Mouse (Mus musculus): ENCODE data around the gene Tns2.

Tns2 gene

DNA sequence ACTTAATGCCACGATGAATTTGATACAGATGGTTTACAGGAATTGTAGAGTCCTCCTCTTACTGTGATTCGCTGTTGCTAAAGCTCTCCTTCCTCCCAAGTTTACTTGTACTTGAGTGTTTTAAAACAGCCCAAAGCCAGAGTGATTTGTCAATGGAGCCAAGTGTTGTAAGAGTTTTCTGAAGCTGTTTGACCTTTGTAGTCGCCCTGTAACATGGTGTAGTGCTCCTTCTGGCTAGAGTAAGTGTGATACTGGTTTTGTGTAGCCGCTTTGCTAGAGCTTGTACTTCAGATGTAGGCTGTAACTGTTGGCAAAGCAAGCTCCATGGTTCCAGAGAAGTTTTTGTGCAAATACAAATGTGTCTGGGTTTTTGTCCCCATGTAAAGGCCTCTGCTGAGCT is 8.0 kb upstream of the Tns2 start:
- no peak for DNase-seq (ENCODE audit: low spot score)

DNA sequence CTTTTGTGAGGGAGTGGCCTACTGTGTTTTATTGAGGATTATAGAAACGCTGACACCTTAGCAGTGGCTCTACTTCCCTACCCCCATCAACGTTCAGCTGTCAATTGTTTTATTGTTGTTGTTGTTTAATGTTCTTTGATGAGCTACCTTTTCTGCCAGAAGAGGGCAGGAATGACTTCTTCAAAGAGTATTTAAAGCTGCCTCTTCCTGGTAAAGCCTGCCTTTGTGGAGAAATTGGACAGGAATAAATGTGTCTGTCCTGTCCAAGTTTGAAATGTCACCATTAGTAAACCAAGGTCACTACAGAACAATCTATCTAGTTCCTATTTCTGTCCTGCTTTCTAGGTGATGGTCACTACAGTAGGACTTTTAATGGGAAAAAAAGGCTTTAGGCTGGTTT is 6.1 kb upstream of the Tns2 start:
- no peak for DNase-seq (ENCODE audit: low spot score)

DNA sequence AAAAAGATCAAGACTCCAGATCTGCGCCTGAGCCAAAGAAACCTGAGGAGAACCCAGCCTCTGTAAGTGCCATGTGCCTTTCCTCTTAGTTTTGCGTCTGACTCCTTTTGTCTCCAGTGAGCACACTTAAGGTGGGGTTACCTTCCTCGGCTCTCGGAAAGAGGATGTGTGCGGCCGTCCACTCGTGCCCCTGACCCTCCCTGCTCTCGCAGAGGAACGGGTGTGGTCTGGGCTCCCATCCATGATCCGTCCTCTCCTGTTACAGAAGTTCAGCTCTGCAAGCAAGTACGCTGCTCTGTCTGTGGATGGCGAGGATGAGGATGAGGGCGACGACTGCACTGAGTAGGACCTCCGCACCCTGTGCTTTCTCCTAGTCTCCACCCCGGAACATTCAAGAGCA is 5.2 kb upstream of the Tns2 start:
- DNase-seq (ENCODE audit: low spot score), result no peak

- DNase-seq (ENCODE audit: low spot score), result no peak
These were observed 2.9 kb upstream of the Tns2 start for GRCm38 (mm10) chr15:102097147-102097915.

DNA sequence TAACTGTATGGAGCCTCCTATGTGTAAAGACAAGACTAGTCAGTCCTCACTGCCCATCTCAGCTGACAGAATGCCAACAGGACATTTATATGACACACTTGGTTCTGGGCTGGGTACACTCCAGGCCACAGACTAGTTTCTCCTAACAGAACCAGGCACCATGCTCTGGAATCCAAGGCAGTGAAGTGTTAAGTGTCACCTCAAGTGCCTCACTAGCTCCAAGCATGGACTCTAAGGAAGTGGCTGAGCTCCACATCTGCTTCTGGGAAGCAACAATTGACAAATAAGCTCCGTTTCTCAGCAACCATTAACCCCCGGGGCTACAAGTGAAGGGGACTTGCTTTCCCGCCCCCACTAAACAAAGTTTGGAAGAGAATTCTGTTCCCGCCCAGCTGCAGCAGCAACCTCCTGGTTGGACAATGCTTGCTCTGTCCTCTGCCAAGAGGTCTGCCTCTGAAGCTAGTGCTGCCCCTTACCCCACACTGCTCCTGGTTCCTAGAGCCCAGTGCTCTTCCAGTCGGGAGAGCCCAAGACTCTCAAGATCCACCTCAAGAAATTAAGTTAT is 2.1 kb upstream of the Tns2 start:
- DNase-seq (ENCODE audit: low spot score), result no peak

DNA sequence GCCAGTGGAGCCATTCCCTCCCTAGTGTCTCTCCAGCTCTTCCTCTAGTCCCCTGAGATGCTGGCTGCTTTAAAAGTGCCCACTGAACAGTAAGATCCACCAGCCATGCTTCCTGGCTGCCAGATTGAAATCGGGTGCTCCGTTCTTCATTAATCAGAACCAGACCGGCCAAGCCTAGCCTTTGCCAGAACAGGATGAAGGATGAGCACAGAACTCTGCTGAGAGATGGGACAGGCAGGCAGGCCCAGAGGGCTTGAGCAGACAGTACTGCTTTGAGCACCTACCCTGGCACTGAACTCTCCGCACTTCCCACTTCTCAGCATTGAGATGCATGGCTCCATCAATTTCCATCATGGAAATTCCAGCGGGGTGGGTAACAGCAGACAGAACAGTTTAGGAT is 953 bp upstream of the Tns2 start:
- DNase-seq (ENCODE audit: low spot score), result no peak

DNA sequence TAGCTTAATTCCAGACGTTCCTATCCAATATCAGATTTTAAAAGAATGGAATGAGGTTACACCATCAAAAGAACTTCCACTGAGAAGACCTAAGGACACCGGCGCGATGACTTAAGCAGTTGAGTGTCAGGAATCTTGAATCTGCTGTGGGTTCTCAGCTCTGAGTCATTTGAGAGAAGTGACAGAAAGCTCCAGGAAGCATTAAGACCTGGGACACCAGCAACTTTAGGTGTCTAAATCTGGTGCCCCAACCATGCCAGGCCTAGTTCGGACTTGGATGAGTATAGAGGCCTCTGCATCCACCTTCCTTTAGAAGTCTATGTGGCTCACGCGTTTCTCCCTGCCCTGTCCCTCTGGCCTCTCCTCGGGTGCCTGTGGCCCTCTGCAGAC is 447 bp upstream of the Tns2 start:
- no peak for DNase-seq (ENCODE audit: low spot score)

GRCm38 (mm10) chr15:102100996-102101671 is 921 bp downstream of the Tns2 start:
- DNase-seq (ENCODE audit: low spot score), result no peak

DNA sequence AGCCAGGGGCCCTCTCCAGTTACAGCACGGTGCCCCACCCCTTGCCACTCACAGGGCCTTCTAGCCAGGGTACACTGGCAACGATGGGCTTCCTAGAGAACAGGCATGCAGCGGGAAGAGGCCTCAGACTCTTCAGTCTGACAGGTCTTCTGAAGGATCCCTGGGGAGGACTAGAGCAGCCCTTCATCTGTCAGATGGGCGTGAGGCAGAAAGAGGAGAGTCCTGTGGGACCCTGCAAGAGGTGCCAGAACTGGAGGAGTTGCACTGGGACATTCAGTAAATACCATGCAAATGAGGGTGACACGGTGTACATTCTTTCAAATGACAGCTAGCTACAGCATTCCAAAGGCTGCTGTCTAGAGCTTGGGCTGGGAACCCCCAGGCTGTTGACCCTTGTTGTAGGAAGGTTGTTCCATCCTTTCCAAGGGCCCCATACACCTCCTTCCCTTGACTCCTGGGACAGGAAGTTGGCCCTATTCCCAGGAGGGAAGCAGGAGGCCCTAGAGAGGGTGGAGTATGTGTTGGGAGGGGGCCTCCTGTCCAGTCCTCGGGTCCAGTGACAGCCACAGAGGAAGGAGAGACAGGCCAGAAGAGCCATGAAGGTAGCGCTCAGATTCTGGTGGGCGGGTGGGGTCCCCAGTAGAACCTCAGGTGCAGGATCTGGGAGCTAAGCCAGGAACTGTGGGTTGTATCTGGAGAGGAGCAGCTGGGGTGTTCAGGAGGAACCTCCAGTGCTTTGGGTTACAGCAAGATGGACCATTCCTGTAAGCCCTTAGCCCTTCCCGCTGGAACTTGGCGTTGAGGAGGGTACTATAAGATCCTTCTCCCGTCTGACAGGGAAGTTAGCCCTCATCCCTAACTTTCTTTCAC is 1.7 kb downstream of the Tns2 start:
- DNase-seq (ENCODE audit: low spot score), result no peak

- DNase-seq (ENCODE audit: low spot score), result peak; percentile 60
These were observed 2.4 kb downstream of the Tns2 start for GRCm38 (mm10) chr15:102102548-102103121.

DNA sequence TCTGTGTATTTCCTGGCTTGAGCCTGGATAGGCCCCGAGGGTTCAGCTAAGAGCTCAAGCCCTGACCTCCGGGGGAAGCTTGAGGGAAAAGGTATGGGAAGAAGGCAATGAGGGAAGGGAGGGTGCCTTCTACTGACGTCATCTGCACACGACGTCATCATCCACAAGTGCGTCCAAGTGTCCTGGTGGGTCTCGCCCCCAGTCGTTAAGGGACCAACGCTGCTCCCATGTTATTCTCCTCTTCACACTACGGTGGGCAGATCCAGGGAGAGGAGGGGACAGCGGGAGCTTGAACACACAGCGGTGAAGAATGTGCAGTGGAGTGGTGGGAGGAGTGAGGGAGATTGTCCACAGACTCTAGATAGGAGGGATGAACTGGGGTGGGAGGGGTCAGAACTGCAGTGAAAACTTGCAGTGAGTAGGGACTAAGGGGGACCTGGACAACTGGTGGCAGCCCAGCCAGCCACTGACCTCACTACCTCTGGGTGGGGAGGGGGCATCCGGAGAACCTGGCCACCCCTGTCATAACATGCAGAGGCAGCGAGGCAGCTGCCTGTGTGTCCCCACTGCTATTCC is 3.2 kb downstream of the Tns2 start:
- no peak for DNase-seq (ENCODE audit: low spot score)

- DNase-seq (ENCODE audit: low spot score), result peak; percentile 62
These were observed 3.8 kb downstream of the Tns2 start for GRCm38 (mm10) chr15:102103947-102104555.

DNA sequence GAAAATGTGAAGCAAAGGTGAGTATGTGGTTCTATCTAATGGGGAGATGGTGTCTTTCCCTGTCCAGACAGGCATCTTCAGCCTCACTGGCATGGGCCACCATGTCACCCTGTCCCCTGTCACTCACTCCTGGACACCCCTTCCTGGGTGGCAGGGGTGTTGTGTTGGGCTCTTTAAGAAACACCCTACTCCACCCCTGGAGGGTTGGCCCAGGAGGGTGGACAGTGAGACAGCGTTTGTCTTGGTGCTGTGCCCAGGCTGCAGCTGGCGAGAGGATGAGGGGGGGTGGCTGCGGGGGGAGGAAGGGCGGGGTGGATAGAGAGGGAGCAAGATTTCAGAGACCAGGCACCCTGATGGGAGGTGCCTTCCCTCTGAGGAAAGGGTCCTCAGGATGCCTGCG is 5.1 kb downstream of the Tns2 start:
- peak; percentile 71 for DNase-seq (ENCODE audit: low spot score)

GRCm38 (mm10) chr15:102105764-102106730 is 5.8 kb downstream of the Tns2 start:
- DNase-seq (ENCODE audit: low spot score), result no peak

- no peak for DNase-seq (ENCODE audit: low spot score)
These were observed 6.7 kb downstream of the Tns2 start for GRCm38 (mm10) chr15:102106754-102107456.

GRCm38 (mm10) chr15:102107689-102108573 is 7.7 kb downstream of the Tns2 start:
- DNase-seq (ENCODE audit: low spot score), result peak; percentile 58

DNA sequence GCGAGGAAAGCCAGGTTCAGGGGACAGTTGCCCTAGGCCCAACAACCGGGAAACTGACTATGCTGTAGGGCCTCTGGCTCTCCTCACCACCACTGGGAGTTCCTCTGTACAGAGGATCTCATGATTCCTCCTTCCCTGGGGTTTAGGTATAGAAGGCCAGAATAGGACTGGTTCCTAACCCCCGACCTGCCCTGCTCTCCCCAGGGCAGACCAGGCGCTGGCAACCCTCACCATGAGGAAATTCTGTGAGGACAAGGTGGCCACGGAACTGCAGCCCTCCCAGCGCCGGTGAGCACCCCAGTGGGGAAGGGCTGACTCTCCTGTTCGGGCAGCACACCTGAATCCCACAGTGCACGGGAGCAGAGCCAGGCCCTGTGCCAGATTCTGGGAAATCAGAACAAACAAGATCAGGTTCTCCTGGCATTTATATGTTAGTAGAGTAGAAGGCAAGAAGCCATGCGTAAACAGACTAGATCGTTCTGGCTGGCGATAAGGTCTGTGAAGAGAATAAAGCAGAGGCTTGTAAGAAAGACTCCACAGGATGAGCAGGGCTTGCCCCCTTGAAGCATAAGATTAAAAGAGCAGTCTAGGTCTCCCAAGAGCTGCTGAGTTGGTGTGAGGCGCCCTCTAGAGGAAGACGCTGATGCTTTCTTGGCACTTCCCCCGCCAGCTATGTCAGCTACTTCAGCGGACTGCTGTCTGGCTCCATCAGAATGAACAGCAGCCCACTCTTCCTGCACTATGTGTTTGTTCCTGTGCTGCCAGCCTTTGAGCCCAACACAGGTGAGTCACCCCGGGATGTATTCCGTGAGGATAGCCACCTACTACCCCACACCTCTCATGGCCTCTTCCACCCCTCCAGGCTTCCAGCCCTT is 8.7 kb downstream of the Tns2 start:
- DNase-seq (ENCODE audit: low spot score), result peak; percentile 74

Data from ovary, postnatal 36 days (tissue).